Mouse (Mus musculus) stomach, embryonic 15.5 days (tissue): ENCODE results near the gene Esx1. TPM values are rescaled to one million over a fixed set of nuclear protein-coding genes. Genes with fewer than 3 reads are reported as not detected.

Experiments used
- ATAC-seq: fragments of 200-750 bp; cut with Nextera tagmentation; 2 replicates; pipeline ENCODE4 v1.8.0; 2017; ENCODE audit warnings: low read depth, moderate number of reproducible peaks, moderate TSS enrichment; ENCODE audit not compliant: insufficient read depth, low FRiP score
- H3K27ac ChIP-seq: fragments of 300-500 bp; sonication (generic); 2 replicates; pipeline ENCODE4 v1.5.1; 2015; ENCODE audit warnings: mild to moderate bottlenecking, inconsistent platforms
- H3K27me3 ChIP-seq: fragments of 300-500 bp; sonication (generic); replicated peaks from 2 replicates; pipeline ENCODE4 v1.6.1; 2015; ENCODE audit warnings: inconsistent platforms
- H3K36me3 ChIP-seq: fragments of 300-500 bp; sonication (generic); 2 replicates; pipeline ENCODE4 v1.6.1; 2015; ENCODE audit warnings: inconsistent platforms
- H3K4me1 ChIP-seq: fragments of 300-500 bp; sonication (generic); 2 replicates; pipeline ENCODE4 v1.6.1; 2015; ENCODE audit warnings: inconsistent platforms
- H3K4me2 ChIP-seq: fragments of 300-500 bp; sonication (generic); 2 replicates; pipeline ENCODE4 v1.6.1; 2015; ENCODE audit warnings: mild to moderate bottlenecking, inconsistent platforms
- H3K4me3 ChIP-seq: fragments of 300-500 bp; sonication (generic); replicated peaks from 2 replicates; pipeline ENCODE4 v1.5.1; 2015; ENCODE audit warnings: inconsistent platforms
- H3K9ac ChIP-seq: fragments of 300-500 bp; sonication (generic); 2 replicates; pipeline ENCODE4 v1.6.1; 2015; ENCODE audit warnings: inconsistent platforms
- H3K9me3 ChIP-seq: fragments of 300-500 bp; sonication (generic); 2 replicates; pipeline ENCODE4 v1.6.1; 2016; ENCODE audit warnings: inconsistent platforms
- WGBS: fragments of 180-500 bp; shearing (Covaris S2); methylation state at CpG from one replicate; pipeline ENCODE4 v1.1.7; 2015; 5-methylcytosine and 5-hydroxymethylcytosine counted together
- polyA plus RNA-seq: library from polyadenylated mRNA; unstranded; fragments of >200 nt; fragmentation: Nextera tagmentation; extraction: Ambion mirVana; gene quantifications from 2 replicates; pipeline ENCODE4 v1.2.1, GENCODE M21; 2015

Gene Esx1
- polyA plus RNA-seq, 1 experiment from 2014 or later: not detected

DNA sequence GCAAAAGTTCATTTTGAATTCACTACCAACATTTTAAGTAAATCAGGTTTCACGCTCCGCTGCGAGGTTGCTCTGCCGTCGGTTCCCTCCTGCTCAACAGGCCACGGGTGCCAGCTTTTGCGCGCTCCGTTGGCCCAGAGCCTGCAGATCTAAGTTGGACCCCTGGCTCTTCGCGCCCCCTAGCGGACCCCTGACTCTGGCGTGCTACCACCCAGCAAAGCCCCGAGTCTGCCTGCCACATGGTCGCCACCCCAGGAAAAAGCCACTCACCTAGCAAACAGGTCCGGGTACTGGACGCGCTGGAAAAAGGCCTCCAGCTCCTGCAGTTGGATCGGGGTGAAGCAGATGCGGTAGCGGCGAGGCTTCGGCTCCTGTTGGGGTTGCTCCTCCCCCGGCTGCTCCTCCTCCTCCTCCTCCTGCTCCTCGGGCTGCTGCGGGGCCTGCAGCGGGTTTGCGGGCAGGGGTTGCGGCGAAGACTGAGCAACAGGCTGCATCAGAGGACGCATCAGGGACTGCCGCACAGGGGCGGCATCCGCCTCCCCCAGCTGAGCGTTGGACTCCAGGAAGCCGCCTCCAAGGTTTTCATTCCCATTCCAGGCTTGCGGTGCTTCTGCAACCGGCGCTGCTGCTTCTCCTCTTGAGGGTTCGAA is 3.7 kb downstream of the Esx1 start:
- 17% methylated on average over 37 of the region's 40 CpGs for WGBS
- H3K4me1 ChIP-seq: 0 out of 2 replicates have a peak, but pooled peaks cover 3% of the 10 kb centered on the region
- H3K27me3 ChIP-seq: peaks cover 47% of the 10 kb centered on the region
- peak overlapping the region; percentile 33 for H3K4me2 ChIP-seq
- H3K27ac ChIP-seq: no peak overlapping the region
- H3K4me3 ChIP-seq: peak overlapping the region; percentile 9
- H3K9me3 ChIP-seq: no peaks in the 10 kb centered on the region
- no peaks in the 10 kb centered on the region for H3K36me3 ChIP-seq
- no peak overlapping the region for H3K9ac ChIP-seq
- ATAC-seq: no peak

DNA sequence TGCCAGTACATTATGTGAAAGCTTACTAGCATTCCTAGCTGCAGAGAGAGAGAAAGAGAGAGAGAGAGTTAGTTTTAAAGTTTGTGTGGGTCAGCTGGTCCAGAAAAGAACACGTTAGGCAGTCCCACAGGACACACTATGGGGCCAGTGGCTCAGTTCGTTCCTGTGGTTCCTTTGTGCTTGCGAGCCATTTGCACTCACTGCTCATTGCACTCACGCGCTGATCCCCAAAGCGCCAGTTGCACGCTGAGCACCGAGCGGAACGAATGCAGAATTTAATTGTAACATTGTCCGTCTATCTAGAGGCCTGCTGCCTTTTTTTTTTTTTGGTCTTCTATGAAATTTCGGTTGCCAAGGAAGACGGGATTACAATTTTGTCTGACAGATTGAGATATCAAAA is 15.4 kb downstream of the Esx1 start:
- no peak for ATAC-seq
- H3K9me3 ChIP-seq: no peaks in the 10 kb centered on the region
- H3K4me2 ChIP-seq: no peak overlapping the region
- H3K9ac ChIP-seq: no peak overlapping the region
- no peak overlapping the region for H3K27ac ChIP-seq
- no peak overlapping the region for H3K4me3 ChIP-seq
- 14% methylated on average over 13 of the region's 13 CpGs for WGBS
- H3K27me3 ChIP-seq: peaks cover 31% of the 10 kb centered on the region
- H3K36me3 ChIP-seq: no peaks in the 10 kb centered on the region
- H3K4me1 ChIP-seq: no peaks in the 10 kb centered on the region

DNA sequence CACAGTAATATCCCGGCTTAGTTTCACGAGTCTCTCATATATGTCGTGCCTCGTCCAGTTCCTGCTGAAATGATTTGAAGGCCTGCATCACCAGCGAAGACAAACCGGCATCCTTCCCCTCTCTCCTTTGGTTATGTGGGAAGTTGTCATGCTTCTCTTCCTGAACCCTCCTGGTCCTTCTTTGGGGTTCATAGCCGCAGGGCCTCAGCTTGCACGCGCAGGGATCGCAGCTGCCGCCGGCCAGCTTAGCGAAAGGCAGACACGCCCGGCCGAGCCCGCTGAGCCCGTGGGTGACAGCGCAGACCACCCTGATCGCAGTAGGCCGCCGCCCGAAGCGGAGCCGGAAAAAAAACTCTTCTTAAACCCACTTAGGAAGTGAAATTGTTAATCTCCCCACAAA is 17.4 kb downstream of the Esx1 start:
- ATAC-seq: no peak
- Histone ChIP-seq H3K9ac (no peak overlapping the region), H3K4me1 (no peaks in the 10 kb centered on the region), H3K4me2 (no peak overlapping the region), H3K4me3 (no peak overlapping the region), H3K27me3 (peaks cover 36% of the 10 kb centered on the region), H3K9me3 (no peaks in the 10 kb centered on the region), H3K27ac (no peak overlapping the region), H3K36me3 (no peaks in the 10 kb centered on the region)
- WGBS: 25% methylated on average over 25 of the region's 25 CpGs

Other genes starting within 250 kb of the Esx1 start
- gene H2bfm, start 194.8 kb downstream of the Esx1 start, polyA plus RNA-seq: not detected in 2 replicates
- gene Tmsb15b2, start 146.6 kb downstream of the Esx1 start, polyA plus RNA-seq: 41.3 and 52.1 TPM in 2 replicates
- gene Tmsb15l, start 145.2 kb downstream of the Esx1 start, polyA plus RNA-seq: 5.5 and 5.7 TPM in 2 replicates
- gene Tmsb15b1, start 145.2 kb downstream of the Esx1 start, polyA plus RNA-seq: 24.8 and 26.4 TPM in 2 replicates
- 17.5 and 18.2 TPM in 2 replicates for gene Zcchc18, start 128.9 kb downstream of the Esx1 start, polyA plus RNA-seq
- 9.0 and 9.2 TPM in 2 replicates for gene Slc25a53, start 83.8 kb downstream of the Esx1 start, polyA plus RNA-seq
- gene Fam199x, start 72.5 kb downstream of the Esx1 start, polyA plus RNA-seq: 5.6 and 6.5 TPM in 2 replicates